Mouse (Mus musculus): Measurements from ENCODE around the gene Thap12.

- TF ChIP-seq CTCF (IDR thresholded peaks at IDR 0.05; ENCODE audit: low read depth, low read length) (no peak), GATA1 (IDR thresholded peaks at IDR 0.05; ENCODE audit: borderline replicate concordance, low read length) (no peak)
Measured at GRCm38 (mm10) chr7:98665166-98665565, 37.7 kb upstream of the Thap12 start.
